Mouse (Mus musculus) layer of hippocampus, adult 2 months (tissue): ENCODE data around the gene 2310034C09Rik. TPM values are rescaled to one million over a fixed set of nuclear protein-coding genes. Genes with fewer than 3 reads are reported as not detected.
A peak's percentile ranks its signal among the peaks of the same experiment; 100 is the strongest.
"Not testable (repeated sequence)": the region's sequence is repeated elsewhere in the genome, so short reads cannot be mapped to it uniquely, and the experiment has no call there.

Experiments
- DNase-seq, 2 experiments: peaks; one replicate each; pipeline ENCODE4 v3.0.0; 2022; ENCODE audit warnings: low spot score in 2 of 2
- H3K27ac ChIP-seq: fragments of 200-600 bp; 2 replicates; pipeline ENCODE4 v1.8.1; 2022
- H3K4me3 ChIP-seq: fragments of 200-600 bp; 2 replicates; pipeline ENCODE4 v1.8.1; 2022; ENCODE audit warnings: mild to moderate bottlenecking
- CTCF ChIP-seq: fragments of 200-600 bp; conservative IDR thresholded peaks from 2 replicates; pipeline ENCODE4 v1.8.1; 2022; ENCODE audit warnings: antibody characterized with exemption, mild to moderate bottlenecking, moderate library complexity
- long read RNA-seq, 2 experiments: library from polyadenylated mRNA; stranded (forward); transcript quantifications; one replicate each; pipeline ENCODE4 v2.0.0; 2021; ENCODE audit warnings: borderline mapping rate in 2 of 2
- total RNA-seq, 2 experiments: library from RNA; stranded (reverse); gene quantifications; 2 replicates each; pipeline ENCODE4 v1.2.3; 2021

2310034C09Rik gene
- total RNA-seq: not detected
- long read RNA-seq, experiment 1: 0 reads
- long read RNA-seq, experiment 2: 0 reads

DNA sequence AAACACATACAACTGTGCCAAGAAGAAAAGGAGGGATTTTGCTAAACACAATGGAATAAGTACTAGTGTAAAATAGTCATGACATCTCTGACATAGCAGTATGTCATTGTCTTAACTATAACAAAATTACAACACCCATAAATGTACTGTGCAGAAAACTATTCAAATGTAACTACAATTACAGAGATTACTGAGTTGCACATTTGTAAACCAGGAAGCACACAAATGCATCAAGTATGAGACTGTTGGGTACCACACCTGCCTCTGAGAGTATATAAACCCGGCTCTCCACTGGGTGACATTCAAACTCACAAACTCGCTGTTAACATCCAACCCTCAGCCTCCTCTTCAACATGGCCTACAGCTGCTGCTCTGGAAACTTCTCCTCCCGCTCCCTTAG, at the start of gene 2310034C09Rik:
TSS of gene 2310034C09Rik (plus strand) at position 301 of the 400 bp plus-strand sequence.
- not testable (repeated sequence) for H3K4me3 ChIP-seq, H3K27ac ChIP-seq, DNase-seq

DNA sequence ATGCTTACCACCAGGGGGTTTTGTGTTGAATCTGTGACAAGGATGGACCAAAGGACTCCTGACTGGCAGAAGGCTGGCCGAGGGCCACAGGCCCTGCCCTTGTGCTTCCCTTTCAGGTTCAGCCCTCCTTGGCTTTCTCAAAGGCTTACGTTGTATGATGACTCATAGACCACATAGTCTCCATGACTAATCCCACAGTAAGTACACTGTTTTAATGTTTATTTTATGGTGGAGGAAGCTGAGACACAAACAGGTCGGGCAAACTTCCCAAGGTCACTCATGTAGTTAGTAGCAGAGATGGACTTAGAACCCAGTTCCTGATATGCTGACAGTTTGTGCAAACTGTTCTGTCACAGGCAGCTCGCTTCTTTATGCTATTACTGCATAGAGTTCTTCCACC, 47.9 kb upstream of the 2310034C09Rik start:
- no peak for DNase-seq
- TF ChIP-seq CTCF: 0 out of 2 replicates have a peak, but pooled peaks have one; percentile 15
- Histone ChIP-seq H3K27ac (no peak overlapping the region), H3K4me3 (no peak overlapping the region)

DNA sequence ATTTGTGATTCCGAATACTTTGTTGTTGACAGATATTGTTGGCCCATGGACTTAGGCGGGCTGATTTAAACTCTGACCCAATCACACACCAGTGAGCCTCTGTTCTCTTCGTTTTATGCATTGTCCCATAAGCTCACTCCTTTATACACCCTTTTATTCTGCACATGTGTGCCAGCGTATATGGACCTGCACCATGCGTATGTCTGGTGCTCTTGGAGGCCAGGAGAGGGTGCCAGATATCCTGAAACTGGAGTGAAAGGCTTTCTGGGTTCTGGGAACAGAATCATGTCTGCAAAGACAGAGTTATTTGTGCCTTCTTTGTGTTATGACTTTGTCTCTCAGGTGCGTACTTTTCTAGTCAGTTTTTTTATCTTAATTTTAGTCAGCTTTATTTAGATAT, 47.4 kb upstream of the 2310034C09Rik start:
- TF ChIP-seq CTCF: 0 out of 2 replicates have a peak, but pooled peaks have one; percentile 10

DNA sequence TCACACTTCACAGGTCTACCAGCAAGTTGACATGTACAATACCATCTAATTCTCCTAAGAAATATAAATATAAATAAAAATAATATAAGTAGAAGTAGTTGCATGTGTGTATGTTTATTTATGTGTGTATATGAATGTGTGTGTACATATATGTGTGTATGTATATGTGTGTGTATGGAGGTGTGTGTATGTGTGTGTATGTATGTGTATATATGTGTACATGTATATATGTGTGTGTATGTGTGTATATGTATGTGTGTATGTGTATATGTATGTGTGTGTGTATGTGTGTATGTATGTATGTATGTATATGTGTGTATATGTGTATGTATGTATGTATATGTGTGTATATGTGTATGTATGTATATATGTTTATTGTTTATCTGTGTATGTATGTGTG, 42.1 kb upstream of the 2310034C09Rik start:
- TF ChIP-seq CTCF: no peak
- DNase-seq: no peak
- Histone ChIP-seq H3K4me3 (no peak overlapping the region), H3K27ac (no peak overlapping the region)

More for the DNA sequence above, 47.4 kb upstream of the 2310034C09Rik start:
- Histone ChIP-seq H3K4me3 (no peak overlapping the region), H3K27ac (no peak overlapping the region)
- DNase-seq: no peak

DNA sequence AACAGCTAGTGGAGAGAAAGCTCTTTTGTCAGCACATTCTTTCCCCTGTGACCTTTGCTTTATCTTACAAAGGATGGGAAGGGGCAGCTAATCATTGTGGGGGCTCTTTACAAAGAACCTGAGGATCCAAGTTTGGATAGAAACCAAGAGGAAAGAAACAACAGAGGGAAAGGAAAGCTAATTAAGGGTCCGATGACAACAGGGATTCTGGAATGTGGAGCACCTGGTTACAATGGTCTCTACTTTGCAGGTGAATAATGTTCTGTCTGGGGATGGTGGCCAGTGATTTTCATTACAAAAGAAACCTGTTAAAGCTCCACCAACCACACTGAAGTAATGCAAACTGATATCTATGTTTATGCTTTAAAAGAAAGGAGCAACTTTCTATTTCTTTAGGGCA, 38.6 kb upstream of the 2310034C09Rik start:
- no peak for DNase-seq
- Histone ChIP-seq H3K27ac (no peak overlapping the region), H3K4me3 (no peak overlapping the region)
- no peak for TF ChIP-seq CTCF

DNA sequence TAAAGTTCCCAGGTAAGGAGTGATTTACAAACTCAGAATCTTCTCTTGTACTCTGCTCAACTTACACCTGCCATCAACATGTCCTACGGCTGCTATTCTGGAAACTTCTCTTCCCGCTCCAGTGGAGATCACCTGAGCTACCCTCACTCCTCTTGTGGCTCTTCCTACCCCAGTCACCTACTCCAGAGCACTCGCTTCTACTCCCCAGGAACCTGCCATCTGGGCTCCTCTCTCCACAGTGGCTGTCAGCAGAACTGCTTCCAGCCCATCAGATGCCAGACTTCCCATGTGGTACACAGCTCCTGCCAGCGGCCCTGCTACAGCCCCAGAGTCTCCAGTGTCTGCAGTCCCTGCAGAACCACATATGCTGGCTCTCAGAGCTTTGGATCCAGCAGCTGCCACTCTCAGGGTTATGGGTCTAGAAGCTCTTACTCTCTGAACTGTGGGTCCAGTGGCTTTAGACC, 29.8 kb upstream of the 2310034C09Rik start, which contains the start of gene Krtap13-1:
TSS of gene Krtap13-1 (plus strand) at position 51 of the 464 bp plus-strand sequence.
- DNase-seq: peak in 1 of 2 experiments; percentile 9
- Histone ChIP-seq H3K4me3 (no peak within 1 kb of the TSS), H3K27ac (no peak within 1 kb of the TSS)
- TF ChIP-seq CTCF: no peak

DNA sequence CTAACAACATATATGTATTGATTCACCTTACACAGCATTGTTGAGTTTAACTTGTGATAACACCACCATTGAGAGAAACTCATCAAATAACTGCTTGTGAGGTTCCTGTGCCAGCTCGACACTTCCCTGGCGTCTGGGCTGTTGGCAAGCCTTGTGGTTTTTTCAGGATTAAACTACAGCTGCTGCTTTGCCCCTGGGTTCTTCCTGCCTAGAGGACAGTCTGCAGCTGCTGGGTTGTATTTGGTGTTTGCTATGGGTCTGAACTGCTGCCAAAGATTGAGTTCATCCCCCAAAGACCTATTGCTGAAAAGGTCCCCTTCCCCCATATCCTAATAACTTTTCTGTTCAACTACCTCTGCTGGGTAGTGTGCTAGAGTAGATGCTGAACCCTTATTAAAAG, 23.3 kb upstream of the 2310034C09Rik start:
- no peak overlapping the region for H3K4me3 ChIP-seq
- no peak for TF ChIP-seq CTCF
- no peak for DNase-seq
- H3K27ac ChIP-seq: no peak overlapping the region

DNA sequence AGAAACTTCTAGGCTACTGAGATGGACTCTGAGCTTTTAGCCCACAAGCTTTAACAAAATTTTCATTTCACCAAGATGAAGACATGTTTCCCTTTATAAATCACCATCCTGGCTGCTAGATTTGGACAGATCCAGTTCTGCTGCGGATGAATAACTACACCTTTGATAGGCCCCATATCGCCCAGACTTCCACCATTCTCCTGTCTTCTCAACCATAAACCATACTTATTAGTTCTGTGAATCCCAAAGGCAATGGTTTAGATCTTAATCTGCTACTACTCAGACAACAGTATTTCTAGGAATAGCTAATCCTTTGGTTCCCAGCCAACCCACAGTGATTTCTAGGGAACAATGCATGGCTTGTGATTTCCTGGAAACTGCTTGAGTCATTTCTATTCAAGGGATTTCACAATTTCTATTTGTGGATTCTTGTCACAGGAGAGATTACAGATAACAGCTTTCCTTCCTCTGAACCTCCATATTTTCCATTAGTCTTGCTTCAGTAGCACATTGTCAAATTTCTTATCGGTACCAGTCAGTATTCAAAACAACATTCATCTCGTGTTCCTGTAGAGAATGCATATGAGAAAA, 13.8 kb upstream of the 2310034C09Rik start:
- Histone ChIP-seq H3K4me3 (no peak overlapping the region), H3K27ac (no peak overlapping the region)
- no peak for DNase-seq
- no peak for TF ChIP-seq CTCF

DNA sequence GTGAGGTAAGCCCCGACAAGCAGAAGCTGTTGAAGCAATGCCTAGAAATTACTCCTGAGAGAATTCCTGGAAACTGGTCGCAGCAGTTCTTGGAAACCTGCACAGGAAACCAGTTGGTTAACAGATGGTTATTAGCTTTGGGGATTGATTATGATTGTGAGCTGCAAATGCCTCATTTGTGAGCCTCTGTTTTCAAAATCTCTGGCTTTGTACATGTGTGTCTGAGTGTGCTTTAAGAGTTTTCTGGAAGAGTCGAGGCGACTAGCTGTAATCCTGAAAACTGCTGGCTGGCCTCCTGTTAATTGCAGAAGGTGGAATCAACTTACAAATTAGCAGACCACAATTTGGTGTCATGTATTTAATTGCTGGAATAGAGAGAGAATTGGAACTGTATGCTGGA, 10.7 kb upstream of the 2310034C09Rik start:
- DNase-seq: peak; percentile 8 to 24
- Histone ChIP-seq H3K4me3 (no peak overlapping the region), H3K27ac (no peak overlapping the region)
- TF ChIP-seq CTCF: no peak

DNA sequence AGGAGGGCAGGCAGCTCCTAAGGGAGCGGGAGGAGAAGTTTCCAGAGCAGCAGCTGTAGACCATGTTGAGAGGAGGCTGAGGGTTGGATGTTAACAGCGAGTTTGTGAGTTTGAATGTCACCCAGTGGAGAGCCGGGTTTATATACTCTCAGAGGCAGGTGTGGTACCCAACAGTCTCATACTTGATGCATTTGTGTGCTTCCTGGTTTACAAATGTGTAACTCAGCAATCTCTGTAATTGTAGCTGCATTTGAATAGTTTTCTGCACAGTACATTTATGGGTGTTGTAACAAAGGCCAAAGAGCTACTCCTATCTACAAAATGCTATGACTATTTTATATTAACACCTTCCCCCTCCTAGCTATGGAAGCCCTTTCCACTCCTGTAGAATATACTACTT, 7.1 kb upstream of the 2310034C09Rik start, which contains the start of gene Krtap13:
TSS of gene Krtap13 (minus strand) at position 101 of the 400 bp plus-strand sequence.
- DNase-seq, H3K27ac ChIP-seq, H3K4me3 ChIP-seq: not testable (repeated sequence)

DNA sequence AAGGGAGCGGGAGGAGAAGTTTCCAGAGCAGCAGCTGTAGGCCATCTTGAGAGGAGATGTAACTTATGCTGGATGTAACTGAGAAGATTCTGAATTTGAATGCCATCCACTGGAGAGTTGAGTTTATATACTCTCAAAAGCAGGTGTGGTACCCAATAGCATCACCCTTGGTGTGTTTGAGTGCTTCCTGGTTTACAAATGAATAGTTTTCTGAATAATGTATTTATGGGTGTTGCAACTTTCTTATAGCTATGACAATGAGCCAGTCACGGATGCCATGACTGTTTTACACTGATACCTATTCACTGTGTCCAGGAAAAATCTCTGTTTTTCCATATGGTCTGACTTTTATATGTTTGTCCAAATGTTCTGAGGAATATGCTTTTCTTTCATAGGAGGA, 15.5 kb downstream of the 2310034C09Rik start, which contains the start of gene 2310057N15Rik:
TSS of gene 2310057N15Rik (minus strand) at position 101 of the 400 bp plus-strand sequence.
- Histone ChIP-seq H3K27ac (no peak within 1 kb of the TSS), H3K4me3 (no peak within 1 kb of the TSS)
- DNase-seq: no peak
- TF ChIP-seq CTCF: no peak

DNA sequence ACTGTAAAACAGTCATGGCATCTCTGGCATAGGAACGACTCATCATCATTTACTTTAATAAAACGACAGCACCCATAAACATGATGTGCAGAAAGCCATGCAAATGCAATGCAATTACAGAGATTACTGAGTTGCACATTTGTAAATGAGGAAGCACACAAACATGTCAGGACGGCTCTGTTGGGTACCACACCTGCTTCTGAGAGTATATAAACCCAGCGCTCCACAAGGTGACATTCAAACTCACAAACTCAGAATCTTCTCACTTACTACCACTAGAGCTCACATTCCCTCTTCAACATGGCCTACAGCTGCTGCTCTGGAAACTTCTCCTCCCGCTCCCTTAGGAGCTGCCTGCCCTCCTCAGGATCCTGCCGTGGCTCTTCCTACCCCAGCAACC, 18.9 kb downstream of the 2310034C09Rik start, which contains the start of gene Gm5965:
TSS of gene Gm5965 (plus strand) at position 301 of the 400 bp plus-strand sequence.
- Histone ChIP-seq H3K27ac (no peak within 1 kb of the TSS), H3K4me3 (no peak within 1 kb of the TSS)
- DNase-seq: no peak
- TF ChIP-seq CTCF: no peak

DNA sequence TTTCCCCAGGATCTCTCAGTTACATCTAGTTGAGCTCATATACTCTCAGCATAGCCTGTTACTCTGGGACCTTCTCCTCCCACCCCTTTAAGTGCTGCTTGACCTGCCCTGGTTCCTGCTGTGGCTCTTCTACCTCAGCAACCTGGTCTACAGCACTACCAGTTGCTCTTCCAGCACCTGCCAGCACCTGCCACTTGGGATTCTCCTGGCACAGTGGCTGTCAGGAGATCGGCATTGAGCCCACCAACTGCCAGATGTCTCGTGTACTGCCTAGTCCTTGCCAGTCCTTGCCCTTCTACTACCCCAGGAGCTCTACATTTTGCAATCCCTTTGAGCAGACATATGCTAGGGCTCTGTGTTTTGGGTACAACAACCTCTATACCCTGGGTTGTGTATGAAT, 28.1 kb downstream of the 2310034C09Rik start:
- no peak for DNase-seq
- no peak for TF ChIP-seq CTCF
- no peak overlapping the region for H3K27ac ChIP-seq
- no peak overlapping the region for H3K4me3 ChIP-seq

Other genes starting within 250 kb of the 2310034C09Rik start
- not detected for gene Cldn8, start 195.7 kb upstream of the 2310034C09Rik start, total RNA-seq
- not detected for gene Krtap24-1, start 146.6 kb upstream of the 2310034C09Rik start, total RNA-seq
- gene 2310079G19Rik, start 131.2 kb upstream of the 2310034C09Rik start, total RNA-seq: not detected
- not detected for gene Krtap26-1, start 111.1 kb upstream of the 2310034C09Rik start, total RNA-seq
- not detected for gene Krtap27-1, start 87.2 kb upstream of the 2310034C09Rik start, total RNA-seq
- not detected for gene 2310061N02Rik, start 50.9 kb upstream of the 2310034C09Rik start, total RNA-seq
- gene Krtap13-1, start 30.0 kb upstream of the 2310034C09Rik start, total RNA-seq: not detected
- not detected for gene Krtap13, start 7.2 kb upstream of the 2310034C09Rik start, total RNA-seq
- gene 2310057N15Rik, start 15.4 kb downstream of the 2310034C09Rik start, total RNA-seq: not detected
- not detected for gene Gm5965, start 19.0 kb downstream of the 2310034C09Rik start, total RNA-seq
- not detected for gene Gm20741, start 53.4 kb downstream of the 2310034C09Rik start, total RNA-seq
- gene Krtap15, start 61.4 kb downstream of the 2310034C09Rik start, total RNA-seq: not detected
- gene Krtap14, start 67.3 kb downstream of the 2310034C09Rik start, total RNA-seq: not detected
- not detected for gene Krtap19-1, start 110.6 kb downstream of the 2310034C09Rik start, total RNA-seq
- gene Krtap19-2, start 115.4 kb downstream of the 2310034C09Rik start, total RNA-seq: not detected
- gene Krtap19-3, start 119.2 kb downstream of the 2310034C09Rik start, total RNA-seq: not detected
- not detected for gene Krtap19-4, start 126.2 kb downstream of the 2310034C09Rik start, total RNA-seq
- not detected for gene Krtap19-5, start 137.6 kb downstream of the 2310034C09Rik start, total RNA-seq
- gene Krtap19-9b, start 173.4 kb downstream of the 2310034C09Rik start, total RNA-seq: not detected
- gene Krtap16-3, start 204.0 kb downstream of the 2310034C09Rik start, total RNA-seq: not detected